Mouse (Mus musculus) left cerebral cortex, postnatal 36 days (tissue): ENCODE data around the gene Pcx. TPM values are rescaled to one million over a fixed set of nuclear protein-coding genes. Genes with fewer than 3 reads are reported as not detected.
A peak's percentile ranks its signal among the peaks of the same experiment; 100 is the strongest.

ENCODE experiments used
- DNase-seq, 2 experiments: peaks; one replicate each; pipeline ENCODE4 v3.0.0; 2021 to 2022; ENCODE audit warnings: low spot score in 2 of 2, mixed read lengths in 1 of 2
- intact Hi-C: fragments of 180-260 bp; cut with DNase I; formaldehyde crosslinking; loops from one replicate; pipeline ENCODE4 v1.15.1; 2025
- microRNA-seq: library from miRNA; unstranded; fragments of <30 nt; microRNA quantifications from one replicate; pipeline ENCODE4 v1.2.0, GENCODE M21; 2022
- total RNA-seq, 2 experiments: library from RNA; stranded (reverse); gene quantifications; 2 replicates each; pipeline ENCODE4 v1.2.3; 2021

The Pcx gene
- total RNA-seq, 2 experiments from 2014 or later = 73.3 TPM

- DNase-seq = peak; percentile 68 to 69
- intact Hi-C loops = no loop called here
Observed at GRCm38 (mm10) chr19:4644271-4644670, 134.0 kb downstream of the Pcx start.

GRCm38 (mm10) chr19:4646917-4647492 is 136.7 kb downstream of the Pcx start:
- intact Hi-C loops = loop anchor here (2.0 to 5.0 kb wide), 2 partner anchors 50 to 64 kb away; partner anchors contain the start of genes Gm960 and Sptbn2
- peak; percentile 71 to 75 for DNase-seq

- intact Hi-C loops = no loop called here
- no peak for DNase-seq
Observed at GRCm38 (mm10) chr19:4658156-4658555, 147.9 kb downstream of the Pcx start.

DNA sequence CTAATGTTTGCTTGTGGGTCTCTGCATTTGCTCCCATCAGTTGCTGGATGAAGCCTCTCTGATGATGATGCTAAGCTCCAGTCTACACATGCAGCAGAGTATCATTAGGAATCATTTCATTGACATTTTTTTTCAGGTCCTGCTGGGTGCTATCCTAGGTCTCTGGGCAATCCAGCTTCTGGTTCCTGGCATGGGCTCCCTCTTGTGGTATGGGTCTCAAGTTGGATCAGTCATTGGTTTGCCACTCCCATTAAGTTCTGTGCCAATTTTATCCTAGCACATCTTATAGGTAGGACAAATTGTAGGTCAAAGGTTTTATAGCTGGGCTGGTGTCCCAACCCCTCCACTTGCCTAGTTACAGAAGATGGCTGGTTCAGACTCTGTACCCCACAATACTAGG is 156.5 kb downstream of the Pcx start:
- intact Hi-C loops = no loop called here
- no peak for DNase-seq

DNA sequence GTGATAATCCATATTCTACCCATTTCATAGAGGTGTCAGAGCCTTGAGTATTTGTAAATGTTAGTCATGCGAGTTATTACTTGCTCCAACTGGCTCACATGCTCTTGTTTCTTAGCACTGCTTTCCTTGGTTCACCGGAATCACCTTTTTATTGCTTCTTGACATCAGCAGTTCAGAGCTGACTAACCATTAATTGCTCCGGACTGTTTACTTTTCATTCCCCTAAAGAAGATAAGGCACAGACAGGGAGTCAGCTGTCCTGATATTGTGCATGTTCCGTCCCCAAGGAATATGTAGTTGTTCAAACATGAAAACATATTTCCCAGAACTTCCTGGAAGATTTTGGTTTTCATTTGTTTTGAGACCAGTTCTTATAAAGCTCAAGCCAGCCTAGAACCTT is 160.5 kb downstream of the Pcx start:
- no peak for DNase-seq
- intact Hi-C loops = no loop called here

Small RNA genes lying within 50 kb of the gene (microRNA-seq; reads per million reads assigned to microRNA genes)
- gene Mir6986 = 7.4 reads per million, percentile 25 among the genes with 10 or more reads in this experiment

Other genes with a start within 250 kb of the Pcx start
- 10 to 100 TPM; 41.1 to 65.6 TPM for gene Ssh3, start 241.3 kb upstream of the Pcx start, total RNA-seq
- gene Ankrd13d, start 227.3 kb upstream of the Pcx start, total RNA-seq = 10 to 100 TPM; 69.7 to 72.3 TPM
- 100 to 1,000 TPM; 223 to 239 TPM for gene Grk2, start 204.2 kb upstream of the Pcx start, total RNA-seq
- gene Kdm2a, start 112.2 kb upstream of the Pcx start, total RNA-seq = 10 to 100 TPM; 66.6 to 82.6 TPM
- gene Rhod, start 71.0 kb upstream of the Pcx start, total RNA-seq = under 1 TPM; 0.32 to 0.86 TPM
- 10 to 100 TPM; 35.2 to 38.8 TPM for gene Syt12, start 33.0 kb upstream of the Pcx start, total RNA-seq
- not detected for gene 2010003K11Rik, start 11.9 kb upstream of the Pcx start, total RNA-seq
- gene Lrfn4, start 105.2 kb downstream of the Pcx start, total RNA-seq = 10 to 100 TPM; 43.2 to 48.6 TPM
- gene Rce1, start 115.2 kb downstream of the Pcx start, total RNA-seq = 10 to 100 TPM; 26.1 to 26.6 TPM
- gene Gm960, start 188.2 kb downstream of the Pcx start, total RNA-seq = 1 to 10 TPM; 1.4 to 2.3 TPM
- 100 to 1,000 TPM; 587 to 665 TPM for gene Sptbn2, start 200.7 kb downstream of the Pcx start, total RNA-seq
- 10 to 100 TPM; 16.6 to 18.0 TPM for gene Rbm4b, start 246.0 kb downstream of the Pcx start, total RNA-seq